Mouse (Mus musculus) brown adipose tissue, adult 24 weeks (tissue): ENCODE data around the gene Atp2a1. TPM values are rescaled to one million over a fixed set of nuclear protein-coding genes. Genes with fewer than 3 reads are reported as not detected.
"Not testable (repeated sequence)": the region's sequence is repeated elsewhere in the genome, so short reads cannot be mapped to it uniquely, and the experiment has no call there.

Experiments used
- H3K27ac ChIP-seq: fragments of 200-500 bp; replicated peaks from 2 replicates; pipeline ENCODE4 v1.5.1; 2012; ENCODE audit warnings: low read depth, mild to moderate bottlenecking, low read length
- H3K4me1 ChIP-seq: fragments of 200-500 bp; 2 replicates; pipeline ENCODE4 v1.6.1; 2012; ENCODE audit warnings: low read length, mixed read lengths; ENCODE audit not compliant: control insufficient read depth, insufficient read depth, insufficient read length
- H3K4me3 ChIP-seq: fragments of 200-500 bp; 2 replicates; pipeline ENCODE4 v1.5.1; 2012; ENCODE audit warnings: low read depth, mild to moderate bottlenecking, low read length, moderate library complexity; ENCODE audit not compliant: insufficient read depth
- polyA plus RNA-seq: library from polyadenylated mRNA; stranded (reverse); fragments of >200 nt; gene quantifications from 2 replicates; pipeline ENCODE4 v1.2.4, GENCODE M21; 2012; ENCODE audit not compliant: missing spikeins, insufficient read depth, insufficient read length

Atp2a1 gene
- polyA plus RNA-seq, 1 experiment = 236 TPM

DNA sequence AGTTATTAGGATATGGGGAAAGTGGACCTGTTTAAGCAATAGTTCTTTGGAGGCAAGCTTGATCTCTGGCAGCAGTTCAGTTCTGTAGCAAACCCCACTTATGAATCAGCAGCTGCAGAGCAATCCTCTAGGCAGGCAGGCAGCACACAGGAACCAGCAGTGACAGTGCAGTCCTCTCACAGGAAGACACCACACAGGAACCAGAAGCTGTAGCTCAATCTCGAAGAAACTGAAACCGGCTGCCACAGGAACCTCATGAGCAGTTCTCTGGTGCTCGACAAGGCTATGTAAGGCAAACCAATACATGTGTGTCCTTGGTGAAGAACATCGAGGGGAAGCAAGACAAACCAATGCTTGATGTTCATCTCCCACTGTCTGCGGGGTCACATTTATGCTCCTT lies 41.2 kb downstream of the Atp2a1 start:
- Histone ChIP-seq H3K4me1 (no peaks in the 10 kb centered on the region), H3K4me3 (no peak overlapping the region), H3K27ac (no peak overlapping the region)

DNA sequence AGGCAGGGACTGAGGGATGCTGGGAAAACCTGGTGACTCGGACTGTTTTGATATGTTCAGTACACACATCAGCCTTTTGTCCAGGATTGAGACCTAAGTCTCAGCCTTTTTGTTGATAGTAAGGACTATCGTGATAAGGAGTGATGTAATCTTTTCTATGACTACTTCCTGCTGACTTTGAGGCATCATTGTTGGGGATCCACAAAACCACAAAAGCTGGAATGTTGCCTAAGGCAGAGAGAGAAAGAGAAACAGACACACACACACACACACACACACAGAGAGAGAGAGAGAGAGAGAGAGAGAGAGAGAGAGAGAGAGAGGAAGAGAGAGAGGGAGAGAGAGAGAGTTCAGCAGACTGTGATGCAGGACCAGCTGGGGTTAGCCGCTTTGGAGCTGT lies 44.4 kb downstream of the Atp2a1 start:
- no peak overlapping the region for H3K4me3 ChIP-seq
- H3K4me1 ChIP-seq = no peaks in the 10 kb centered on the region
- H3K27ac ChIP-seq = no peak overlapping the region

DNA sequence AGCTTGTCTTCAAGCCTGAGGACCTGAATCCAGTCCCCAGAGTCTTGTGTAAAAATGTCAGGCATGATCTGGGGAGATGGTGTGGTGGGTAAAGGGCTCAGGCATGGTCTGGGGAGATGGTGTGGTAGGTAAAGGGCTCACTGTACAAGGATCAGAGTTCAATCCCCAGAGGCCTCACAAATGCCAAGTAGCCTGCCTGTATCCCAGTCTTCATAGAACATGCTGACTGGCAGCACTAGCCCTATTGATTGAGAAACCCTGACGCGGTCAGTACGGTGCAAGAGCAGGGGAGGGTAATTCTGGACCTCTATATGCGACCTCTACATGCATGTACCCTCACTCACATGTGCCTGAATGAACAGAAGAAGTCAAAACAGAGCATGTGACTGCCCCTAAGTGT lies 45.3 kb downstream of the Atp2a1 start:
- Histone ChIP-seq H3K27ac (no peak overlapping the region), H3K4me1 (no peaks in the 10 kb centered on the region), H3K4me3 (no peak overlapping the region)

DNA sequence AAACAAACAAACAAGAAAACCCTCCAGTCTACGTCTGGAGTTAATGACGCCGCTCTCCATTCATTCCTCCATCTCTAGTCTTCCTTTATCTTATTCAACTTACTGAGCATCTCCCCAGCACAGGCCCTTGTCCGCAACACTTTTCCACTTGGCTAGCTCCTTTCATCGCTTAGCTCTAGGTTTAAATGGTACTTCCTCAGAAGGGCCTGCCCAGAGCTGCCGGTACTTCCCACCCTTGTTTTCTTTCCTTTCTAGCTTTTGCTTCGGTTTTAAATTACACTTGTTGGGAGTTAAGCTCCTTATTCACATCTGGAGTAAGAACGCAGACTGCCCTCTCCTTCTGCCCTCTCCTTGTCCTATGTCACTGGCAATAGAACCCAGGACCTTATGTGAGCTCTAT lies 45.9 kb downstream of the Atp2a1 start:
- H3K4me1 ChIP-seq = no peaks in the 10 kb centered on the region

DNA sequence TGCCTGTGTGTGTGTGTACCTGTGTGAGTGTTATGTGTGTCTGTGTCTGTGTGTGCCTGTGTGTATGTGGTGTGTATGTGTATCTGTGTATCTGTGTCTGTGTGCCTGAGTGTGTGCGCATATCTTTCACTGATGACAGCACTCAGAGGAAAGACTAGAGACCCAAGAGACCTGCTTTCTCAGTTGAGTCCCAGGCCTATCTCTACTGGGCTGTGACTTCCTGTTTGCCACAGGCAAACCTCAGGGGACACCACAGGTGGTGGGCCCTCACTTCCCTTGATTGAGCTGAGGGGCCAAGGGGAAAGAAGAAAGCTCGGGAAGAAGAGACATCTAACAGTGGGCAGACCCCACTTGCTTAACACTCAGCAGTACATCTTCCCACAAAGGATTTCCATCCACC lies 46.3 kb downstream of the Atp2a1 start:
- Histone ChIP-seq H3K4me1 (no peaks in the 10 kb centered on the region), H3K27ac (no peak overlapping the region), H3K4me3 (no peak overlapping the region)

More for the DNA sequence above, 45.9 kb downstream of the Atp2a1 start:
- Histone ChIP-seq H3K27ac (no peak overlapping the region), H3K4me3 (no peak overlapping the region)

DNA sequence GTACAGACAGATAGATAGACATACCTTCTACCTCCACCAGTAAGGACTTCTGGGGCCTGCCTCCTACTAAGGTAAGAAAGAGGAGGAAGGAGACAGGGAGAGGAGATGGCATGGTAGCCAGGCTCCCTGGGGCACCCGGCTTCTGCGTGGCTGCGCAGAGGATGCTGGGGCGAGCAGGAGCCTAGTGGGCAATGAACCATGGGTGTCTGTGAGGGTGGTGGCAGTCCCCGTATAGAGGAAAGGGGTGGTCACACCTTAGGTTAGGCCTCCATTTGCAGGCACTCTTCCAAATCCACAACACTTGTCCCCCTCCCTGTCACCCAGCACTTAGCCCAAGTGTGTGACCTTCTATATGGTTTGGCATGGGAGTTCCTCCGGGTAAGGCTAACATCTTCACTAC lies 48.2 kb downstream of the Atp2a1 start, which contains the start of gene Cd19:
Gene Cd19, minus strand, starts transcription at position 165 of the 400 bp plus-strand sequence.
- Histone ChIP-seq H3K27ac (no peak within 1 kb of the TSS), H3K4me3 (no peak within 1 kb of the TSS), H3K4me1 (no peaks in the 10 kb centered on the region)

DNA sequence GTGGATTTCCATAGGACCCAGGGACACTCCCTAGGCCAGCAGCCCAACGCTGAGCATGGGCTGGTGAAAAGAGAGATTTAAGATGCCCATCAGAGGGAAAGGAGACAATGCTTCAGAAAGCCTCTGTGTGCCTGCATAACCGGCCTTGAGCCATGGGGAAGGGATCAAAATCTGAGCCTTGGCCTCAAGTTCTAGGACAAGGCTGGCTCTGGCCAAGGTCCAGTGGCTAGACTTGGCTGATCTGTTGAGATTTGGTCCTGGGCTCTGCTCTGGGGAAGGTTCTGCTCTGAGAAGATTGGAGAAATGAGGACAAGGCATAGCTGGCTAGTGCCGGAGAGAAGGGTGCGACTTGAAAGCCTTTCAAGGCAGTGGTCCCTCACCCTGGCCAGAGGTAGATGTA lies 51.8 kb downstream of the Atp2a1 start:
- Histone ChIP-seq H3K4me3 (no peak overlapping the region), H3K4me1 (no peaks in the 10 kb centered on the region), H3K27ac (no peak overlapping the region)

DNA sequence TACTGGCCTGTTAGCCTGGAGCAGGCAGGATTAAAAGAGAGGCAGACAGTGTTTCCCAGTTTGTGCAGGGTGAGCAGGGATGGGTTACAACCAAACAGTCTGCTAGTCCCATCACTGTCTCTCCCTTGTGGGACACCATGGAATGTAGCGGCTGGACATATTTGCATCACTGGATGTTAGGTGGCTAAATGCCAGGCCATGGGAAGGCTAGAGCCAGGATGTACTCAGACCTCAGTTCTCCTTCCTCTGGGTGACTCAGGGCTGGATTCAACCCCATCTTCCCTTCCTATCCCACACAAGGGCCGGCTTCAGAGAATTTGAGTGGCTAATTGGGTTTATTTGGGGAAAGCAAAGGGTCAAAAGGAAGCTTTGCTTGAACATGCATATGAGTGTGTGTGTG lies 54.2 kb downstream of the Atp2a1 start:
- Histone ChIP-seq H3K4me3 (no peak overlapping the region), H3K4me1 (no peaks in the 10 kb centered on the region), H3K27ac (no peak overlapping the region)

DNA sequence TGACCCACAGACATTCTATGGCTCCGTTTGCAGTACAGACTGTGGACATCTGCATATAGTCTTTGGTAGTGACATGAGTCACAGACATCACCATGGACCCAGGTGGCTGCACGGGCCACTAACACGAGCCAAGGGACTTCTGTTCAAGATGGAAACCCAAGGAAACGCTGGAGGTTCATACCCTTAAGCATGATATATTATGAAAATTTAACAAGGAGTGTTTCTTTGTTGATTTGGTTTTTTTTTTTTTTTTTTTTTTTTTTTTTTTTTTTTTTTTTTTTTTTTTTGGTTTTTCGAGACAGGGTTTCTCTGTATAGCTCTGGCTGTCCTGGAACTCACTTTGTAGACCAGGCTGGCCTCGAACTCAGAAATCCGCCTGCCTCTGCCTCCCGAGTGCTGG lies 60.4 kb downstream of the Atp2a1 start:
- not testable (repeated sequence) for H3K27ac ChIP-seq, H3K4me3 ChIP-seq, H3K4me1 ChIP-seq

DNA sequence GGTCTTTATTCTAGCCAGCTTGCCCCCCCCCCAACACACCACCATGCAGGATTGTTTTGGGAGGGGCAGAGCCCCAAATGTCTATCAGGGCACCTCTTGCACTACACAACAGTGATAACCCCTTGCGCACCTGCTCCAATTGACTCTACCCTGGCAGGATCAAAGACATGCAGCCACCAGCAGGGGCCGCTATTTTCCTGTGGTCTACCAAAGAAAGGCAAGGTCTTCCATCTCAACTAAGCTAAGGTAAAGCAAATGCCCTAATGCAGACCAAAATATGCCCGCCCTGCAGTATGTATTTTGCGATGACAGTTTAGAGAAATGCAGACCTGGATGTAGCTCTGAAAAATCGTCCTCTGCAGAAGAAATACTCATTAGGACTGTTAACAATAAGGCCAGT lies 63.4 kb downstream of the Atp2a1 start:
- no peak overlapping the region for H3K27ac ChIP-seq
- H3K4me3 ChIP-seq = no peak overlapping the region
- no peaks in the 10 kb centered on the region for H3K4me1 ChIP-seq

DNA sequence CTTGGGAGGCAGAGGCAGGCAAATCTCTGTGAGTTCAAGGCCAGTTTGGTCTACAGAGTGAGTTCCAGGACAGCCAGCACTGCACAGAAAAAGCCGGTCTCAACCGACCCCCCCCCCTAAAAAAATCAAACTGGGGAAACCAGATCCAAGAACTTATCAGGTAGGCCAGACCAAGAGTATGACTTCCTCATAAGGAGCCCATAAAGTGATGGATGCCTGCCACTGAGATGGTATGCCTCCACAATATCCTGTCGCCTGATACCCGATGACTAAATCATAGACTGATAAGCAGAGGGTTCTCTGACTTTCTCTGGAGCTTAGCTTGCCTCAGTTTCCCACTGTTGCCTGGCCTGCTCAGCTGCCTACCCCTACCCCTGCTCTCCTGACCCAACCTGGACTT lies 65.1 kb downstream of the Atp2a1 start:
- Histone ChIP-seq H3K4me3 (no peak overlapping the region), H3K27ac (no peak overlapping the region), H3K4me1 (no peaks in the 10 kb centered on the region)

DNA sequence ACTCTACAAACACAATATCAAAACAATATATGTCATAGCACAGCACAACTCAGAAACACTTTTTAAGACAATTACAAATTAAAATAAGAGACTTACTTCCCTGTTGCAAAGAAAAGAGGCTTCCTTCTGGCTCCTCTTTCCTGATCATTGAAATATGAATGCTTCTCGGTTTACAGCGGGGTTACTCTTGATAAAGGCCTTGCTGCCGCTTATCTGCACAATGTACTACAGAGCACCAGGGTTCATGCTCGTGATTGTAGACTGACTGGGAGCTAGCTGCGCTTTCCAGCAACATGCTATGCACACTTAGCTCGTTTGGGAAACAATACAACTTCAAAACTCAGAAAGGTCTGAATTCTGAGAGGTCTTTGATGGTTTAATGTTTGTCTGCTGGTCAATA lies 65.7 kb downstream of the Atp2a1 start:
- Histone ChIP-seq H3K27ac (no peak overlapping the region), H3K4me3 (no peak overlapping the region), H3K4me1 (no peaks in the 10 kb centered on the region)

DNA sequence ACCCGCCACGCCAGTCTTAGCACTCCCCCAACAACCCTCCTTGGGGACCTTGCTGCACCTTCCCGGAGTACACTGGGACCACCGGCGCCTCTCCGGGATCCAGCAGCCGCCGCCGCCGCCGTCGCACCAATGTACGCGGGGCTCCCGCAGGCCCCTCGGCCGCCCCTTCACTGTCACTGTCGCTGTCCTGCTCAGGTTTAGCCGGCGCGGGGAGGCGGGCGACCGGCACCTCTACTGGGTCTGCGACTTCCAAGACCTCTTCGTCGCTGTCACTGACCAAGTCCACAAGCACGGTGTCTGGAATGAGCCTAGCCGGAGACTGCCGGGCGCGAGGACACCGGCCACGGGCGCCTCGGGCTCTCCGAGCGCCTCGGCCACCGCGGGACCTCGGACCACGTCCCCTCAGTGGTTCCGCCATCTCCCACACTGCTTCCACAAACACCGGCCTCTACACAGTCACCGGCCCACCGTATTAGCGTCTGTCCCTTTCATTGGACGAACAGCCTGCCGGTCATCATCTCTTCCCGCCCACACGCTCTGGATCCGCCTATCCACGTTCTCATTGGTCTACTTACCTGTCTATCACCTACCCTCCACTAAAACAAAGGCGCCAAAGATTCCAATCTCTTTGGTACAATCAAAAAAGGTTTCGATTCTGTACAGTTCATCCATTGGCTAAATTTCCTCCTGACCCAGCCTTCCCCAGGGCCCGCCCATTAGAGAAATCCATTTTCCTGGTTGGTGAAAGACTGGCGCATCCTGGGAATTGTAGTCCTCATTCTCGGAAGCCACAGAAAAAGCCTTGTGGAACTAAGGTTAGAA lies 66.4 kb downstream of the Atp2a1 start, which contains the start of gene Nfatc2ip:
Gene Nfatc2ip, minus strand, starts transcription at position 440 of the 822 bp plus-strand sequence.
- Histone ChIP-seq H3K27ac (no peak within 1 kb of the TSS), H3K4me3 (peak within 1 kb of the TSS; percentile 81), H3K4me1 (no peaks in the 10 kb centered on the region)
